Mouse (Mus musculus) left cerebral cortex, postnatal 4 days (tissue): ENCODE measurements around the gene Grid1. TPM values are rescaled to one million over a fixed set of nuclear protein-coding genes. Genes with fewer than 3 reads are reported as not detected.

Experiments
- DNase-seq: peaks from one replicate; pipeline ENCODE4 v3.0.0-alpha.2; 2022
- intact Hi-C: fragments of 180-260 bp; cut with DNase I; formaldehyde crosslinking; loops from one replicate; pipeline ENCODE4 v1.15.1; 2025
- microRNA-seq: library from miRNA; unstranded; fragments of <30 nt; microRNA quantifications from one replicate; pipeline ENCODE4 v1.2.0, GENCODE M21; 2022
- total RNA-seq, 2 experiments: library from RNA; stranded (reverse); gene quantifications; 2 replicates each; pipeline ENCODE4 v1.2.3; 2021

Gene Grid1
- total RNA-seq, 2 experiments from 2014 or later = 42.9 to 51.1 TPM

DNA sequence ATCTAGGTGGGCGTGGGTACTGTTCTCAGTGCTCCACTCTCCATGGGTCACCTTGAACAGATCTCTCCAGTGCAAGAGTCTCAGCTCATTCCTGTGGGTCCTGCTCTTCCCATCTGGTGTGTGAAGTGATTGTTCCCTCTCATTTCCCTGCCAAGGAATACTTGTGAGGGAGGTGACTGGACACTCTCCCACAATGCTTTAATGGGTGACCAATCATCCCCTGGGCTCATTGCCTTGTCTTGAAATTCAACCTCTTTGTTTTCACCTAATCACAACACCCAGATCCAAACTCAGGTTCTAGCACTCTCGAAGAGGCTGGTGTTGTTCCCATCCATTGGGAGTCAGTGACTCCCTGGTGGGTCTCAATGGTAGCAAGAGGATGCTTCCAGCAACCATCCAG is 754.6 kb downstream of the Grid1 start:
- intact Hi-C loops = no loop called here
- DNase-seq = no peak

DNA sequence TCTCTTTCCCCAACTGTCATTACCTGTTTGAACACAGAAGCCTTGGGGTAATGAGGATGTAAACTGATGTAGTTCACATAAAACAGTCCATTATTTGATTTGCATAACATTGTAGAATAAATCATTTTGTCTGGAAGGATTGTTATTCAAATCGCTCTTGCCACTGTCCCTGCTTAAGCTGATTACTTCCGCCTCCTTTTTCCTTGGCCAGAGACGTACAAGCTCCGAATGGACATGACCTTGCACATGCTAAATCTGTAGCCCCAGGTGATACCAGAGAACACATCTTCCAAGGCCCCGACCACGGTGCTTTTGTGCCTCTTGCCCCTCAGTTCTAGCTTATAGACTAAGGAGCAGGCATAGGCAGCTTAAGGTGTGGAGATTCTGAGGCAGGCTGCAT is 755.4 kb downstream of the Grid1 start:
- no peak for DNase-seq
- intact Hi-C loops = no loop called here

DNA sequence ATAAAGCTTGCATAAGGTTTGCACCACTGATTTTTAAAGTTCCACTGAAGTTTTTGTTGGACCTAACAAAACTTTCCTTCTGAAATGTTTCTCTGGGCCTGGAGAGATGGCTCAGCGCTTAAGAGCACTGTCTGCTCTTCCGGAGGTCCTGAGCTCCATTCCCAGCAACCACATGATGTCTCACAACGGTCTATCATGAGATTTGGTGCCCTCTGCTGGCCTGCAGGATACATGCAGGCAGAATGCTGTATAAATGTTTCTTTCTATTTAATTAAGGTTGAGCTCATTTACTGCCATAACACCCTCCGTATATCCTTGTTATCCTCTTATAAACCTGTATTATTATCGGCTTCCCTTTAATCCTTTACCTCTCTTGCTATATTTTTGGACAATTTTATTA is 805.8 kb downstream of the Grid1 start:
- no peak for DNase-seq
- intact Hi-C loops = no loop called here

Small RNA genes lying within 50 kb of the gene (microRNA-seq; reads per million reads assigned to microRNA genes)
- gene Mir346 = 430 reads per million, percentile 67 among the genes with 10 or more reads in this experiment

Other genes starting within 250 kb of the Grid1 start
- gene Ldb3, start 231.4 kb upstream of the Grid1 start, total RNA-seq = 1 to 10 TPM; 1.5 to 1.7 TPM
- gene Opn4, start 220.0 kb upstream of the Grid1 start, total RNA-seq = not detected
- 10 to 100 TPM; 34.4 to 38.7 TPM for gene Wapl, start 146.2 kb upstream of the Grid1 start, total RNA-seq